8 mouse cellular contexts compared by ENCODE assay signal in genomic region chr5:144357551-144357880, GRCm38 (mm10). TPM values are rescaled to one million over a fixed set of nuclear protein-coding genes. Genes with fewer than 3 reads are reported as not detected.
DNase-seq lines count a peak whose midpoint lies in the region; ATAC-seq and TF ChIP-seq lines count a peak whose summit lies in the region.

No protein-coding gene starts in this region.

- DNase-seq in left cerebral cortex, adult 2 months (ENCODE audit: extremely low spot score in 1 of 2, low spot score in 2 of 2), result no peak
- DNase-seq in left cerebral cortex, postnatal 25 days (ENCODE audit: low spot score in 2 of 2), result no peak
- no peak for DNase-seq in midbrain, postnatal 0 days (ENCODE audit: low spot score)
- DNase-seq in left cerebral cortex, adult 9 months (ENCODE audit: low spot score in 2 of 2), result no peak
- no peak for DNase-seq in spleen, adult 18-20 months
- DNase-seq in gastrocnemius, postnatal 4 days (ENCODE audit: low spot score in 2 of 2), result no peak

- intact Hi-C loops in left cerebral cortex, adult 2 months (cut with DNase I), result no loop called here
- intact Hi-C loops in left cerebral cortex, postnatal 25 days (cut with DNase I), result no loop called here

- no peaks in the 10 kb centered on the region for H3K9me3 ChIP-seq in embryonic facial prominence, embryonic 12.5 days
- no peaks in the 10 kb centered on the region for H3K9me3 ChIP-seq in hindbrain, embryonic 15.5 days
- no peaks in the 10 kb centered on the region for H3K9me3 ChIP-seq in midbrain, postnatal 0 days (ENCODE audit: low read length)

- peak overlapping the region; percentile 55 for H3K4me3 ChIP-seq in left cerebral cortex, adult 2 months
- peak overlapping the region; percentile 52 for H3K4me3 ChIP-seq in embryonic facial prominence, embryonic 12.5 days
- peak overlapping the region; percentile 59 for H3K4me3 ChIP-seq in hindbrain, embryonic 15.5 days
- H3K4me3 ChIP-seq in midbrain, postnatal 0 days (ENCODE audit: low read depth, low read length), result peak overlapping the region; percentile 53

- ATAC-seq in embryonic facial prominence, embryonic 12.5 days (ENCODE audit: insufficient number of reproducible peaks, insufficient read depth, low FRiP score, low TSS enrichment), result peak; percentile 6; the same call in 1 of the 2 replicates
- ATAC-seq in hindbrain, embryonic 15.5 days (ENCODE audit: low FRiP score, low read depth), result no peak
- ATAC-seq in midbrain, postnatal 0 days (ENCODE audit: low FRiP score), result no peak

- no peak overlapping the region for H3K27ac ChIP-seq in left cerebral cortex, adult 2 months
- no peak overlapping the region for H3K27ac ChIP-seq in embryonic facial prominence, embryonic 12.5 days
- H3K27ac ChIP-seq in hindbrain, embryonic 15.5 days (replicated peaks), result no peak overlapping the region
- no peak overlapping the region for H3K27ac ChIP-seq in midbrain, postnatal 0 days (ENCODE audit: low read depth, low read length)

- H3K9ac ChIP-seq in embryonic facial prominence, embryonic 12.5 days, result peak overlapping the region; percentile 41; the same call in 1 of the 2 replicates
- H3K9ac ChIP-seq in hindbrain, embryonic 15.5 days, result peak overlapping the region; percentile 11; the same call in 1 of the 2 replicates
- H3K9ac ChIP-seq in midbrain, postnatal 0 days (replicated peaks; ENCODE audit: low read length, poor library complexity, severe bottlenecking), result 0 out of 2 replicates have a peak overlapping the region, but pooled peaks have one; percentile 42

- TF ChIP-seq CTCF in left cerebral cortex, adult 2 months (IDR thresholded peaks at IDR 0.05), result no peak
- TF ChIP-seq CTCF in midbrain, postnatal 0 days (IDR thresholded peaks at IDR 0.05), result no peak

- H3K4me2 ChIP-seq in embryonic facial prominence, embryonic 12.5 days (replicated peaks), result peak overlapping the region; percentile 81
- H3K4me2 ChIP-seq in hindbrain, embryonic 15.5 days, result peak overlapping the region; percentile 100
- peak overlapping the region; percentile 100 for H3K4me2 ChIP-seq in midbrain, postnatal 0 days (ENCODE audit: low read depth, low read length, poor library complexity, severe bottlenecking)

- whole genome bisulfite sequencing in embryonic facial prominence, embryonic 12.5 days, result under 1% methylated on average over 27 of the region's 27 CpGs
- WGBS in hindbrain, embryonic 15.5 days, result under 1% methylated on average over 27 of the region's 27 CpGs
- WGBS in midbrain, postnatal 0 days, result under 1% methylated on average over 27 of the region's 27 CpGs

- H3K36me3 ChIP-seq in embryonic facial prominence, embryonic 12.5 days, result no peaks in the 10 kb centered on the region
- H3K36me3 ChIP-seq in hindbrain, embryonic 15.5 days, result no peaks in the 10 kb centered on the region
- H3K36me3 ChIP-seq in midbrain, postnatal 0 days (ENCODE audit: insufficient read depth, low read length), result no peaks in the 10 kb centered on the region

- no peaks in the 10 kb centered on the region for H3K4me1 ChIP-seq in embryonic facial prominence, embryonic 12.5 days
- H3K4me1 ChIP-seq in hindbrain, embryonic 15.5 days (replicated peaks), result peaks cover 19% of the 10 kb centered on the region
- H3K4me1 ChIP-seq in midbrain, postnatal 0 days (ENCODE audit: insufficient read depth, low read length), result peaks cover 3% of the 10 kb centered on the region; the same call in 1 of the 2 replicates

- H3K27me3 ChIP-seq in embryonic facial prominence, embryonic 12.5 days, result no peaks in the 10 kb centered on the region
- H3K27me3 ChIP-seq in hindbrain, embryonic 15.5 days, result peaks cover 42% of the 10 kb centered on the region
- H3K27me3 ChIP-seq in midbrain, postnatal 0 days (ENCODE audit: insufficient read depth, low read length), result peaks cover 24% of the 10 kb centered on the region

RNA-seq across cellular contexts. Expression of gene Baiap2l1, which starts 0.4 kb away (rescaled TPM):
- under 1 TPM; 0.35 to 0.41 TPM for total RNA-seq in left cerebral cortex, adult 2 months (2021)
- total RNA-seq in left cerebral cortex, postnatal 25 days (2021), result under 1 TPM; 0.53 to 0.92 TPM
- 4.9 and 5.1 TPM in 2 replicates for polyA plus RNA-seq in embryonic facial prominence, embryonic 12.5 days (2016; fragmentation: Nextera tagmentation; extraction: Ambion mirVana)
- polyA plus RNA-seq in hindbrain, embryonic 15.5 days (2015; fragmentation: Nextera tagmentation; extraction: Ambion mirVana), result 1.6 and 2.3 TPM in 2 replicates
- 0.14 and 0.44 TPM in 2 replicates for total RNA-seq in midbrain, postnatal 0 days (2014; rRNA removed)
- 0.66 and 0.80 TPM in 2 replicates for polyA plus RNA-seq in midbrain, postnatal 0 days (2015; fragmentation: Nextera tagmentation; extraction: Ambion mirVana)
- 1 to 10 TPM; 5.7 to 7.1 TPM for total RNA-seq in gastrocnemius, postnatal 4 days (2021)
